Mouse (Mus musculus) layer of hippocampus, postnatal 25 days (tissue): ENCODE measurements around the gene Klrb1b. TPM values are rescaled to one million over a fixed set of nuclear protein-coding genes. Genes with fewer than 3 reads are reported as not detected.
"Not testable (repeated sequence)": the region's sequence is repeated elsewhere in the genome, so short reads cannot be mapped to it uniquely, and the experiment has no call there.

ENCODE experiments used
- DNase-seq, 2 experiments: peaks; one replicate each; pipeline ENCODE4 v3.0.0; 2022; ENCODE audit warnings: mixed read lengths in 2 of 2, low spot score in 1 of 2; ENCODE audit errors: extremely low spot score in 1 of 2
- total RNA-seq, 2 experiments: library from RNA; stranded (reverse); gene quantifications; 2 replicates each; pipeline ENCODE4 v1.2.3; 2021

Gene Klrb1b
- total RNA-seq, 2 experiments from 2014 or later, result not detected

- peak in 1 of 2 experiments; percentile 29 for DNase-seq
Observed at GRCm38 (mm10) chr6:128802557-128802956, 23.6 kb downstream of the Klrb1b start.

DNA sequence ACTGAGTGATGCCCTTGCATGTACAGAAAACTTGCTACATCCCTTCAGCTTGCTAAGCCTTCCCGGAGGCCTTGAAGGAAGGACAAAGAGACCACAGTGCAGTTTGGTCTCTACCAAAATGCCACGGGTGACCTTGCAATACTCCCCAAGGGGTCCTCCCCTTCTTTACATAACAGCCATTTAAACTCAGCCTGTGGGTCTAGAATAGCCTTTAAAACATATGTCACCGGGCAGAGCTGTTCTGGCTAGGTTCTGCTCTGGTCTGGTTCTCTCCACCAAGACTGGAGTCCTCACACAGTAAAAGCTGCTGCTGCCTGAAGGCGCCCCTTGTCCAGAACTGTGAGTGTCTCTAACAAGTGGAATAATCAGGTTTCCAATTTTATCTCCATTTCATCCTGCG lies 25.4 kb downstream of the Klrb1b start:
- DNase-seq, result not testable (repeated sequence)

DNA sequence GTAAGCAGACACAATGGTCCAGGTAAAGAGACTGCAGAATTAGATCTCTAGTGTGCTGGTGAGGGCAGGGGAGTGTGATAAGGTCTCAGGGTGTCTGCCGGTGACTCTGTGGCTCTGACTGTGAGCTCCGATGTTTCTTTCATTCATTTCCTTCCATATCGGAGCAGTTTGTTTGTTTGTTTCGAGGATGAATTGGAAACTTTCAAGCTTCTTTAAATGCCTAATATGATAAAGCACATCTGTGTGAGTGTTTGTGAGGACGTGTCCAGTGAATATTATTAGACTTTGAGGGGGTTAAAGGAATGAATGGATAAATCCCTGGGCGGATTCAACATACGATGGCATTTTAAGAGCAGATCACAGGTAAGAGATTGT lies 26.2 kb downstream of the Klrb1b start:
- DNase-seq, result no peak

- DNase-seq, result peak; percentile 84 to 86
Observed at GRCm38 (mm10) chr6:128799144-128799895, 26.8 kb downstream of the Klrb1b start.

DNA sequence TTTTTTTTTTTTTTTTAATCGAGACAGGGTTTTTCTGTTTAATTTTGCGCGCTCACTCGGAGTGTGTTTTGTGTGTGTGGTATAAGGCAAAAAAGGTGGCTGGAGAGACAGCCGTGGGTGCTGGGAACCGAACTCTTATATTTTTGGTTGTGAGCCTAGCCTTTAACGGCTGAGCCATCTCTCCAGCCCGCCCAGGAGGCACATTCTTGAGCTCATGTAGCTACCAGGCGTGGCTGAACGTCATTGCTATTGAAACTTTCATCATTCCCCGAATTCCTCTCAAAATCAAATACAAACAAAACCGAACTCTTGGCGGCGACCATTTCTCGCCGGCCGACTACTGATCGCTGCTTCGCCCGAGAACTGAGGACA lies 27.4 kb downstream of the Klrb1b start:
- peak; percentile 77 to 80 for DNase-seq

- DNase-seq, result no peak
Observed at GRCm38 (mm10) chr6:128797936-128798771, 28.0 kb downstream of the Klrb1b start.

DNA sequence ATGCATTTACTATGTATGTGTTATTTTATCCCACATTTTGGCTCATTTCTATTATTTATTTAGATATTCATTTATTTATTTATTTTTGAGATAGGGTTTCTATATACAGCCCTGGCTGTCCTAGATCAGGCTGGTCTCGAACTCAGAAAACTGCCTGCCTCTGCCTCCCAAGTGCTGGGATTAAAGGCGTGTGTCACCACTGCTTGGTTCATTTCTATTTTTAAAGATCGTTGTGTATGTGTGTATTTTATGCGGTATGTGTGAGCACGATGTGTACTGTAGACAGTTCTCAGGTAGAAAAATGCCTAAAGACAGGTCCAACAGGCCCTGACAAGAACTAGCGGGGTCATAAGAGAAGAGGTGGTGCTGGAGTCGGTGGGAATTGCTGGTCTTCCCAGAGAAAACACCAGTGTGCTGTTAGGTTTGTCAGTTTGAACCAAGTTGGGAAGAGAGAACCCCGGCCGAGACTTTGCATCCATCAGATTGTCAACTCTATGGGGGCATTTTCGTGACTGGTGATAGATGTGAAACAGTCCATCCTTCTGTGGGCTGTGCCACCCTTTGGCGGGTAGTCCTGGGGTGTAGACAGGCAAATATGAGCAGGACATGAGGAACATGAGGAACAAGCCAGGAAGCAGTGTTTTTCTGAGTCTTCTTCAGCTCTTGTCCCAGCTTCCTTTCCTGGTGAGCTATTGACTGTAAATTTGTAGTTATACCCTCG lies 28.8 kb downstream of the Klrb1b start:
- DNase-seq, result no peak

- DNase-seq, result no peak
Observed at GRCm38 (mm10) chr6:128796321-128796955, 29.7 kb downstream of the Klrb1b start.

GRCm38 (mm10) chr6:128793734-128794133 lies 32.4 kb downstream of the Klrb1b start:
- DNase-seq, result no peak

- DNase-seq, result not testable (repeated sequence)
Observed at GRCm38 (mm10) chr6:128790491-128790994, 35.6 kb downstream of the Klrb1b start.

DNA sequence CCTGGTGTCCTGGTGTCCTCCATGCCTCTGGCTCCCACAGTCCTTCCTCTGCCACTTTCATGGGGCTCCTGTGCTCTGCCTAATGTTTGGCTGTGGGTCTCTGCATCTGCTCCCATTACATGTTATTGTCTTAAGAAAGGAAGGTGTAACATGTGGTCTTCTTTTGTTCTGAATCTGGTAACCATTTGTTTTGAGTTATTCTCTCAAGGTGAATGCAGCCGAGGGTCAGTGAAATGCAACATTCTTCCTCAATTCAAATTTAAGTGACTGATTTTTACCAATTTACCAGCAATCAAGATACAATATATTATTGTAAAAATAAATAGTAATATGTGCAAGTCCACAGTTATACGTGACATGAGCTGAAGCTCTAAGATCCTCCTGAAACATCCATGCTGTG lies 37.0 kb downstream of the Klrb1b start, which contains the start of gene Klrb1c:
Gene Klrb1c, minus strand, starts transcription at position 101 of the 400 bp plus-strand sequence.
- no peak for DNase-seq

GRCm38 (mm10) chr6:128788517-128788916 lies 37.6 kb downstream of the Klrb1b start:
- DNase-seq, result no peak

GRCm38 (mm10) chr6:128786396-128786795 lies 39.7 kb downstream of the Klrb1b start:
- DNase-seq, result not testable (repeated sequence)

DNA sequence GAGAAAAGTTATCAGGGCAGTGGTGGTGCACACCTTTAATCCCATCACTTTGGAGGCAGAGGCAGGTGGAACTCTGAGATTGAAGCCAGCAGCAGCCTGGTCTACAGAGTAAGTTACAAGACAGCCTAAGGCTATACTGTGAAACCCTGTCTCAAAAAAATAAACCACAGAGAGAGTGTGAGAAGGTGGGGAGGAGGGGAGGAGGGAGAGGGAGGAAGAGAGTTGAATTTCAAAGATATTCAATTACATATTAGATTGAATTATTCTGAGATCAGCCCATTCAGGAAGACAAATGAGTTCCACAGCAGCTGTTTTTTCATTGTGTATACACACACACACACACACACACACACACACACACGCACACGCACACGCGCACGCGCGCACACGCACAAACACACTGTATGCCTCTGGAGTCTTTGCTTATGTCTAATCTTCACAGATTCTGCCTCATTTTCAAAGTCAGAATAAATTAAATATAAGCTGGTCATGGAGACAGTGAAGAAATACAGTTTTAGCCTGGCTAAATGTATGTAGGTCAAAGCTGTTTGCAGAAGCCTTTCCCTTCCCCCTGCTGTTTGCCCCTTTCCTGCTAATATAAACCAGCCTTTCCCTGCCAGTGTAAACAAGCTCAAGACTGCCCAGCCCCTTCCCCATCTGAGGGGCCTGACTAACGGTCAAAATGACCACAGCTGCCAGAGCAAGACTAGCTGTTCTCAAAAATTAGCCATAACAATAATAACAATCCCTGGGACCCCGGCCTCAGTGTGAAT lies 56.5 kb downstream of the Klrb1b start:
- DNase-seq, result no peak

- no peak for DNase-seq
Observed at GRCm38 (mm10) chr6:128768047-128768446, 58.1 kb downstream of the Klrb1b start.

GRCm38 (mm10) chr6:128766486-128767254 lies 59.5 kb downstream of the Klrb1b start:
- DNase-seq, result peak in 1 of 2 experiments; percentile 15

DNA sequence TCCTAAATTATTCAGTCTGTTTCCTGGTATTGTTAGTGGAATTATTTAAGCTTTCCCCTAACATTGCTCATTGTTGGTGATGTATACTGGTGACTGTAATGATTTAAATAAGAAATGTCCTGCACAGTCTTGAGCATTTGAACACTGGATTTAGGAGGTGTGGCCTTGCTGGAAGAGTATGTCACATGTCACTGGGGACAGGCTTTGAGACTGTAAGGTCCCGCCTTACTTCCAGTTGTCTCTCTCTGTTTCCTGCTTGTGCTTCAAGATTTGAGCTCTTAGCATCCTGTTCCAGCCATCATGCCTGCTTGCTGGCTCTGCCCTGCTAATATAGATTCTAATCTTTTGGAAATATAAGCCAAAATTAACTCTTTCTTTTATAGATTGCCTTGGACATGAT lies 60.9 kb downstream of the Klrb1b start:
- no peak for DNase-seq

DNA sequence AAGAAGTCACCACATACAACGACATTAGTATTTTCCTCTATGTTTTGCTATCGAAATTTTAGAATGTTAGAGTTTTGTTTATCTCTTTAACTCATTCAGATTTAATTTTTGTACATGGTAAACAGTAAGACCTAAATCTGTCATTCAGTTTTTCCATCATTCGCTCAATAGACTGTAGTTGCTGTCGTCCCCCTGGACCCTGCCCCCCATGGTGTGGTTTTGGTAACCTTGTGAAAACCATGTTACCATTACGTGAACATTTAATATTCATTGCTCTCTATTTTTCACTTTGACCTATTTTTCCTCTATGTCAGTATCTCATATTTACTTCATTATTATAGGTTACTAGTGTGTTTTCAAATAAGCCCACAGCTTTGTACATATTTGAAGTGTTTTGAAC lies 61.5 kb downstream of the Klrb1b start:
- no peak for DNase-seq
